Mouse (Mus musculus) left cerebral cortex, adult 2 months (tissue): ENCODE data around the gene Btbd8. TPM values are rescaled to one million over a fixed set of nuclear protein-coding genes. Genes with fewer than 3 reads are reported as not detected.
A peak's percentile ranks its signal among the peaks of the same experiment; 100 is the strongest.

Experiments used
- DNase-seq, 2 experiments: peaks; one replicate each; pipeline ENCODE4 v3.0.0; 2021 to 2022; ENCODE audit warnings: low spot score in 2 of 2, mixed read lengths in 1 of 2; ENCODE audit errors: extremely low spot score in 1 of 2
- H3K27ac ChIP-seq: fragments of 200-600 bp; 2 replicates; pipeline ENCODE4 v1.8.1; 2022
- H3K4me3 ChIP-seq: fragments of 200-600 bp; 2 replicates; pipeline ENCODE4 v1.8.1; 2022
- CTCF ChIP-seq: fragments of 200-600 bp; IDR thresholded peaks from 2 replicates; pipeline ENCODE4 v1.8.1; 2022; ENCODE audit warnings: antibody characterized with exemption, mild to moderate bottlenecking, moderate library complexity
- intact Hi-C: fragments of 180-260 bp; cut with DNase I; formaldehyde crosslinking; loops from one replicate; pipeline ENCODE4 v1.15.1; 2025
- long read RNA-seq, 2 experiments: library from polyadenylated mRNA; stranded (forward); transcript quantifications; one replicate each; pipeline ENCODE4 v2.0.0; 2021; ENCODE audit warnings: borderline mapping rate in 2 of 2
- total RNA-seq, 2 experiments: library from RNA; stranded (reverse); gene quantifications; 2 replicates each; pipeline ENCODE4 v1.2.3; 2021

The Btbd8 gene
- total RNA-seq: 100 to 1,000 TPM; 161 to 177 TPM
- long read RNA-seq, experiment 1, full-length matches to known transcripts: 22 of 119 reads
- long read RNA-seq, experiment 1, partial matches to known transcripts: 70 of 119 reads
- long read RNA-seq, experiment 1, other reads (novel, unspliced or antisense): 27 of 119 reads
- long read RNA-seq, experiment 2, full-length matches to known transcripts: 16 of 99 reads
- long read RNA-seq, experiment 2, partial matches to known transcripts: 54 of 99 reads
- long read RNA-seq, experiment 2, other reads (novel, unspliced or antisense): 29 of 99 reads

DNA sequence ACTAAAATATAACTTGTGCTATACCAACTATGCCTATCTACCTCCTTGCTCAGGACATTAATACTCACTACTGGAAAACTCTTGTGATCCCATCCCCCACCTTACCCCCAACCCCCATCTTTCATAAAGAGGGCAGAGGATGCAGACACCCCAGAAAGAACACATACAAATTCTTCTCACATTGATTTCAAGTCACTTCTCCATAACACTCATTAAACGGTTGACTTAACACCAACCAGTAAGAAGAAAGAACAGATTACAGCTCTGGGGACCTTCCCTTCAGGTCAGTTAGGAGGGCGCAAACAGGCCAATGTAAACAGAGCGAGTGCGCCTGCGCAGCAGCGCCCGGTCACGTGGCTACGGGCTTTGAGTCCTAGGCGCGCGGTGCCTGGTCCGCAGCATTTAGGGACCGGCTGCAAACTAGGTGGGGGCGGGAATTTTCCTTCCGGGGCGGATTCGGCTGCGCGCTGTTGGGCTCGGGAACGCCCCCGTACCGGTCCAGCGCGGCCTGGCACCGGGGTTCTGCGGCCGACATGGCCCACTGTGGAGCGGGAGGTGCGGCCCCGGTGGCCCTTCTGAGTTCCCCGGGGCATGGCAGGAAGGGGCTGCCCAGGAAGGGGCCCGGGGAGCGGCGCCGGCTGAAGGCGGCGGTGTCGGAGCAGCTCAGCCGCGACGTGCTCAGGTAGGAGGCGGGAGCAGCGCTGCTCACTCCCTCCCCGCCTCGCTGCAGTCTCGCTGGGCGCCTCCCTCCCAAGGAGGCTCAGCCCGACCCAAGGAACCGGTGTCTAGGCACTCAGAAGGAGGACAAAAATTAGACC is at the start of gene Btbd8:
Gene Btbd8, plus strand, starts transcription at position 534 of the 818 bp plus-strand sequence.
- DNase-seq: peak; percentile 92
- intact Hi-C loops: loop anchor here (2.0 to 5.0 kb wide), 3 partner anchors 33 to 160 kb away; partner anchors contain the start of genes Glmn and Rpap2
- TF ChIP-seq CTCF: no peak
- Histone ChIP-seq H3K27ac (peak within 1 kb of the TSS; percentile 98), H3K4me3 (peak within 1 kb of the TSS; percentile 93)

DNA sequence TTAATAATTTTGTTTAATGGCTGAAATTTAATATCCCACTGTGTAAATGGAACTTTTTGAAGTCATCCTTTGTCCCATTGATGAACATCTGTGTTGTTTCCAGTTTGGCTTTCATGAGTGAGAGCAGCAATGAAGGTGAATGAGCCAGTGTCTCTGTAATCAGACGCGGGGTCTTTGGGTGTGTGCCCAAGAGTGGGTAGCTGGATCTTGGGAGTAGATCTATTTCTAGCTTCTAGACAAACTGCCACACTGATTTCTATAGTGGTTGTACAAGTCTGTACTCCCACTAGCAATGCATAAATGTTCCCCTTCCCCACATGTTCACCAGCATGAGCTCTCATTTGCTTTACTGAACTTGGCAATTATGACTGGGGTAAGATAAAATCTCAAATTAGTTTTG is 48.4 kb upstream of the Btbd8 start:
- H3K4me3 ChIP-seq: no peak overlapping the region
- no peak for TF ChIP-seq CTCF
- DNase-seq: no peak
- H3K27ac ChIP-seq: no peak overlapping the region
- intact Hi-C loops: no loop called here

DNA sequence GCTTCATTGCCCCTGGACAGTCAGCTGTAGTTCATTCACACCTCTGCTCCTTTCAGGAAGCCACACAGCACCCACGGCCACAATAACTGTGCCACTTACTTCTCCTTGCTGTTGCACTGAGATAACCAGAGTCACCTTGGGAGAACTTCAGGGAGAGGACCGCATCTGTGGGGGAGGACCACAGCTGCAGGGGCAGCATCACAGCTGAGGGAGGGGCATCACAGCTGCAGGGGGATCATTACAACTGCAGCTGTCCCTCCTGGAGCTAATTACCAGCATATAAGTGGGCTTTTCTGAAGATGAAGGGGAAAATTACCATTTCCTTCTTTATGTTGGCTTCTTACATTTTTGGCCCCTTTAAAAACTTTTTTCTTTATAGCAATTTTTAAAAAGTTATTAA is 43.4 kb upstream of the Btbd8 start:
- TF ChIP-seq CTCF: no peak
- H3K27ac ChIP-seq: no peak overlapping the region
- no peak overlapping the region for H3K4me3 ChIP-seq
- no peak for DNase-seq
- intact Hi-C loops: no loop called here

DNA sequence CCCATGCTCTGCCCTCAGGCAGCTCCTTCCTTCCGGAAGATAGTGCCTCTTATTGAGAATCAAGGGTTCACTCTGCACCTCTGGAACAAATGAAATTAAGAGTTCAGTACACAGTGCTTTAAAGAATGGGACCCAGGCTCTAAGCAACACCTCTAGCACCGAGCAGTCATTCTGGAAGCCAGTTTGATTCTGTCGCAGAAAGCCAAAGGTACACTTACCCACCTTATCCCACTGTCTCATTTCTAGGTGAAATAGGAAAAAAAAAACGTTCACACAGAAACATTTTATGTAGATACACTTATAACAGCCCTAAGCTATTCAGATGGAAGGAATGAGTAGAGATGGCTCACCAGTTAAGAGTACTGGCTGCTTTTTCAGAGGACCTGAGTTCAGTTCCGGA is 35.4 kb upstream of the Btbd8 start, which contains the start of gene Ephx4:
Gene Ephx4, plus strand, starts transcription at position 301 of the 400 bp plus-strand sequence.
- Histone ChIP-seq H3K27ac (peak within 1 kb of the TSS; percentile 99), H3K4me3 (peak within 1 kb of the TSS; percentile 59)
- TF ChIP-seq CTCF: no peak
- DNase-seq: no peak
- intact Hi-C loops: no loop called here

GRCm38 (mm10) chr5:107403011-107403946 is 34.5 kb upstream of the Btbd8 start:
- Histone ChIP-seq H3K27ac (peak overlapping the region; percentile 99), H3K4me3 (peak overlapping the region; percentile 59)
- DNase-seq: peak; percentile 54
- intact Hi-C loops: no loop called here
- TF ChIP-seq CTCF: no peak

DNA sequence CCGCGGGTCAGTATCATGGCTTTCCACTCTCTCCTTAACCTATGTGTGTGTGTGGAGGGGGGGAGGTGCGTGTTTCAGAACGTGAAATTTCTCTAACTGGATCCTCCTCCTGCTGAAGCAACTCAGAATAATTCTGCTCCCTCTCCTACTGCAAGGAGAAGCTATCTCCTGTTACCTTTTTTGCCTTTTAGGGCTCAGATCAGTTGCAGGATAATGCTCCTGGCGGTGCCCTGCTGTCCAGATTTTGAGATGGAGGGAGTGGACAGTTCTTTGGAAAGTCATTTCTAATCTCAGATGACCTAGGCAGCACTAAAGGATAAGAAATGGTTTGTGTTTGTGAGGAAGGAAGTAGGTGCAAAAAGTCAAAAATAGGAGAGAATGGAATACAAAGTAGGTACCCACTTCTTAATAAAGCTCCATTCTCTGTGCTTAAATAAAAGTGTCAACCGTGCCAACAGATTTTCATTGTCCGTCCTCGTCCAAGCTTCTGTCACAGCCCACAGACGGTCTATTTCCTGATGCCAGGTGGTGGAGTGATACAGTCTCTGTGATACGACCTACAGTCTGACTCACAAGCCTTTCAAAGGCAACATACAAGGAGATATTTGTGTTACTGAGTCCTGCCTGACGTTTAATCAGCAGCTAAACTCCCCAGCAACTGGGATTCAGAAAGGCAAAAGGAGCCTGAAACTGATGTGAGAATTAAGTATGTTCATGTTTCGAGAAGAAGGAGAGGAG is 33.7 kb upstream of the Btbd8 start:
- Histone ChIP-seq H3K4me3 (peak overlapping the region; percentile 59), H3K27ac (peak overlapping the region; percentile 99)
- intact Hi-C loops: loop anchor here (2.0 kb wide), 2 partner anchors 35 to 121 kb away; no protein-coding TSS in a partner anchor
- DNase-seq: peak; percentile 39 to 61
- no peak for TF ChIP-seq CTCF

GRCm38 (mm10) chr5:107405361-107405760 is 32.4 kb upstream of the Btbd8 start:
- DNase-seq: peak; percentile 52 to 57
- intact Hi-C loops: loop anchor here (1.0 to 5.0 kb wide), 5 partner anchors 33 to 192 kb away; partner anchors contain the start of genes Glmn and Rpap2
- no peak; the same call in 1 of the 2 replicates for TF ChIP-seq CTCF
- Histone ChIP-seq H3K27ac (peak overlapping the region; percentile 99), H3K4me3 (peak overlapping the region; percentile 59)

GRCm38 (mm10) chr5:107410305-107410704 is 27.5 kb upstream of the Btbd8 start:
- Histone ChIP-seq H3K27ac (peak overlapping the region; percentile 62), H3K4me3 (no peak overlapping the region)
- intact Hi-C loops: no loop called here
- DNase-seq: no peak
- TF ChIP-seq CTCF: no peak

GRCm38 (mm10) chr5:107411326-107411725 is 26.5 kb upstream of the Btbd8 start:
- intact Hi-C loops: no loop called here
- Histone ChIP-seq H3K4me3 (no peak overlapping the region), H3K27ac (peak overlapping the region; percentile 62)
- no peak for DNase-seq
- no peak for TF ChIP-seq CTCF

DNA sequence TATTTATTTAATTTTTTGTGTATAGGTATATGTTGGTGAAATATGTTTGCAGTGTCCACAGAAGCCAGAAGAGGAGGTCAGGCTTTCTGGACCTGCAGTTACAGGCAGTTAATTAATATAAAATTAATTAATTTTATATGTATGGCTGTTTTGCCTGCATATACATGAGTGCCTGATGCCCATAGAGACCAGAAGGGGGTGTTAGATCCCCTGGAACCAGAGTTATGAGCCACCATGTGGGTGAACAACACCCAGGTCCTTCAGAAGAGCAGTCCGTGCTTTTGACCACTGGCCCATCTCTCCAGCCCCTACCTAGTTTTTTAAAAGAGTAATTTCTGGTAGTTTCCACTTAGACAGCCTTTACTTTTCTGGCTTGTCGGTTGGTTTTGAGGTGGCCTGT is 25.5 kb upstream of the Btbd8 start:
- peak overlapping the region; percentile 69 for H3K27ac ChIP-seq
- intact Hi-C loops: no loop called here
- H3K4me3 ChIP-seq: no peak overlapping the region
- no peak; the same call in 1 of the 2 replicates for TF ChIP-seq CTCF
- no peak for DNase-seq
